Mouse (Mus musculus) kidney, adult 10 weeks (tissue): ENCODE data around the gene Hspa13. TPM values are rescaled to one million over a fixed set of nuclear protein-coding genes. Genes with fewer than 3 reads are reported as not detected.

Experiments
- polyA plus RNA-seq: library from polyadenylated mRNA; stranded (reverse); fragments of 350-450 nt; fragmentation: Illumina TruSeq; extraction: RNeasy Lipid Tissue Mini Kit (QIAGEN cat#74804); gene quantifications from one replicate; pipeline ENCODE4 v1.2.3, GENCODE M21; 2014; ENCODE audit warnings: low read depth, low replicate concordance

Hspa13 gene
- polyA plus RNA-seq, result 69.9 TPM

GRCm38 (mm10) chr16:75766388-75767249 is at the start of gene Hspa13:
TSS of gene Hspa13 (minus strand) at chr16:75767104.

Other genes with a start within 250 kb of the Hspa13 start
- gene Lipi, start 181.0 kb downstream of the Hspa13 start, polyA plus RNA-seq, result not detected
- 2.4 TPM for gene Rbm11, start 174.3 kb downstream of the Hspa13 start, polyA plus RNA-seq